10 mouse cellular contexts compared by ENCODE assay signal in genomic region chr13:99641386-99642165, GRCm38 (mm10).
DNase-seq lines count a peak whose midpoint lies in the region; ATAC-seq lines count a peak whose summit lies in the region.
"Had no signal": no experiment of that assay in that cellular context is flagged by ENCODE, and none has a peak within 500 bp of the region (broad histone marks: within the 10 kb centered on the region; RNA-seq: fewer than 3 reads in every experiment).

No protein-coding gene starts in this region.

- ATAC-seq in embryonic facial prominence, embryonic 11.5 days (replicated peaks; ENCODE audit: insufficient number of reproducible peaks, low FRiP score, low TSS enrichment, low read depth) = no peak; the same call in 1 of the 2 replicates
- ATAC-seq in hindbrain, embryonic 16.5 days = peak; percentile 49; the same call in 1 of the 2 replicates

- WGBS in embryonic facial prominence, embryonic 11.5 days = 83% methylated on average over 22 of the region's 22 CpGs
- WGBS in hindbrain, embryonic 16.5 days = 66% methylated on average over 22 of the region's 22 CpGs

- H3K9ac ChIP-seq in embryonic facial prominence, embryonic 11.5 days (replicated peaks; ENCODE audit: low read length) = no peak overlapping the region
- H3K9ac ChIP-seq in hindbrain, embryonic 16.5 days (ENCODE audit: low read depth, low read length) = 0 out of 2 replicates have a peak overlapping the region, but pooled peaks have one; percentile 16

- H3K4me2 ChIP-seq in embryonic facial prominence, embryonic 11.5 days (ENCODE audit: low read depth, low read length) = no peak overlapping the region
- peak overlapping the region; percentile 25 for H3K4me2 ChIP-seq in hindbrain, embryonic 16.5 days (ENCODE audit: low read length)

- peak; percentile 24 to 27 for DNase-seq in left cerebral cortex, adult 18-20 months (ENCODE audit: low spot score in 2 of 2)
- DNase-seq in left cerebral cortex, adult 8-10 months (ENCODE audit: low spot score in 2 of 2) = no peak
- no peak for DNase-seq in embryonic facial prominence, embryonic 11.5 days (ENCODE audit: low spot score)
- DNase-seq in right cerebral cortex, postnatal 10 days (ENCODE audit: low spot score in 2 of 2) = peak; percentile 67 to 68
- no peak for DNase-seq in spleen, postnatal 14 days (ENCODE audit: low spot score in 2 of 2)
- DNase-seq in T-cell, adult 2 months (ENCODE audit: low spot score) = no peak
- DNase-seq in yolk sac, embryonic 10.5 days (ENCODE audit: low spot score) = no peak
- DNase-seq: kidney, postnatal 25 days had no signal

- H3K27ac ChIP-seq in embryonic facial prominence, embryonic 11.5 days (replicated peaks; ENCODE audit: low read depth, low read length) = 0 out of 2 replicates have a peak overlapping the region, but pooled peaks have one; percentile 28
- H3K27ac ChIP-seq in hindbrain, embryonic 16.5 days (ENCODE audit: low read depth, low read length) = peak overlapping the region; percentile 11; the same call in 1 of the 2 replicates

- no peaks in the 10 kb centered on the region for H3K27me3 ChIP-seq in embryonic facial prominence, embryonic 11.5 days (ENCODE audit: control insufficient read depth, insufficient read depth, low read length)
- H3K27me3 ChIP-seq in hindbrain, embryonic 16.5 days (replicated peaks; ENCODE audit: control insufficient read depth, insufficient read depth, low read length) = no peaks in the 10 kb centered on the region
- H3K27me3 ChIP-seq: CH12.LX had no signal

- H3K4me1 ChIP-seq in embryonic facial prominence, embryonic 11.5 days (ENCODE audit: control insufficient read depth, insufficient read depth, low read length) = no peaks in the 10 kb centered on the region
- peaks cover 16% of the 10 kb centered on the region for H3K4me1 ChIP-seq in hindbrain, embryonic 16.5 days (ENCODE audit: control insufficient read depth, insufficient read depth, low read depth, low read length)

- no peaks in the 10 kb centered on the region for H3K36me3 ChIP-seq in embryonic facial prominence, embryonic 11.5 days (replicated peaks; ENCODE audit: control insufficient read depth, insufficient read depth, low read depth, low read length)
- no peaks in the 10 kb centered on the region for H3K36me3 ChIP-seq in hindbrain, embryonic 16.5 days (ENCODE audit: control insufficient read depth, insufficient read depth, low read length)

- no peaks in the 10 kb centered on the region for H3K9me3 ChIP-seq in embryonic facial prominence, embryonic 11.5 days (replicated peaks; ENCODE audit: control insufficient read depth, low read length)
- no peaks in the 10 kb centered on the region for H3K9me3 ChIP-seq in hindbrain, embryonic 16.5 days (ENCODE audit: control insufficient read depth, low read length)

- no peak overlapping the region for H3K4me3 ChIP-seq in embryonic facial prominence, embryonic 11.5 days (ENCODE audit: low read depth, low read length)
- no peak overlapping the region for H3K4me3 ChIP-seq in hindbrain, embryonic 16.5 days (ENCODE audit: low read length)

Comparison
In these comparisons a context has a peak if more than half of its experiments do, and no peak if none do; other contexts are left out.
1. DNase-seq: peak in left cerebral cortex, adult 18-20 months (2 of 2) and right cerebral cortex, postnatal 10 days (2 of 2); none in left cerebral cortex, adult 8-10 months (0 of 2), embryonic facial prominence, embryonic 11.5 days (single experiment), spleen, postnatal 14 days (0 of 2), T-cell, adult 2 months (single experiment) and yolk sac, embryonic 10.5 days (single experiment).